Comparison of ENCODE assay signal across 8 mouse cellular contexts in genomic region chr4:70355659-70356350, GRCm38 (mm10). TPM values are rescaled to one million over a fixed set of nuclear protein-coding genes. Genes with fewer than 3 reads are reported as not detected.
DNase-seq lines count a peak whose midpoint lies in the region; ATAC-seq and TF ChIP-seq lines count a peak whose summit lies in the region.
"Had no signal": no experiment of that assay in that cellular context is flagged by ENCODE, and none has a peak within 500 bp of the region (broad histone marks: within the 10 kb centered on the region; RNA-seq: fewer than 3 reads in every experiment).

No protein-coding gene starts in this region.

- WGBS in forebrain, embryonic 12.5 days: 77% methylated on average over 9 of the region's 9 CpGs
- WGBS in hindbrain, embryonic 15.5 days: 64% methylated on average over 9 of the region's 9 CpGs

- H3K27ac ChIP-seq in MEL (ENCODE audit: control insufficient read depth, low read depth, low read length): no peak overlapping the region
- H3K27ac ChIP-seq in forebrain, embryonic 12.5 days: no peak overlapping the region
- H3K27ac ChIP-seq in hindbrain, embryonic 15.5 days (replicated peaks): peak overlapping the region; percentile 13; the same call in 1 of the 2 replicates
- H3K27ac ChIP-seq: macrophage had no signal

- no peak overlapping the region for H3K4me3 ChIP-seq in MEL (ENCODE audit: control insufficient read depth in 1 of 2, insufficient read depth in 1 of 2, low read depth in 2 of 2, low read length in 2 of 2)
- H3K4me3 ChIP-seq in forebrain, embryonic 12.5 days (replicated peaks): no peak overlapping the region
- no peak overlapping the region for H3K4me3 ChIP-seq in hindbrain, embryonic 15.5 days

- no peaks in the 10 kb centered on the region for H3K27me3 ChIP-seq in MEL (ENCODE audit: control insufficient read depth in 1 of 2, insufficient read depth in 2 of 2, low read length in 2 of 2)
- no peaks in the 10 kb centered on the region for H3K27me3 ChIP-seq in forebrain, embryonic 12.5 days
- H3K27me3 ChIP-seq in hindbrain, embryonic 15.5 days: no peaks in the 10 kb centered on the region

- no peaks in the 10 kb centered on the region for H3K9me3 ChIP-seq in MEL (replicated peaks; ENCODE audit: insufficient read depth, low read length)
- no peaks in the 10 kb centered on the region for H3K9me3 ChIP-seq in forebrain, embryonic 12.5 days
- no peaks in the 10 kb centered on the region for H3K9me3 ChIP-seq in hindbrain, embryonic 15.5 days

- H3K36me3 ChIP-seq in MEL (ENCODE audit: control insufficient read depth in 1 of 2, insufficient read depth in 2 of 2, low read length in 2 of 2): peaks cover 0 to 5% of the 10 kb centered on the region in 2 experiments; a peak in 1 of 4 replicates
- peaks cover 75% of the 10 kb centered on the region for H3K36me3 ChIP-seq in forebrain, embryonic 12.5 days (replicated peaks)
- H3K36me3 ChIP-seq in hindbrain, embryonic 15.5 days: peaks cover 10% of the 10 kb centered on the region

- no peaks in the 10 kb centered on the region for H3K79me2 ChIP-seq in MEL (ENCODE audit: control insufficient read depth, insufficient read depth, low read length, poor library complexity)

- ATAC-seq in forebrain, embryonic 12.5 days (ENCODE audit: low FRiP score): peak; percentile 73
- ATAC-seq in hindbrain, embryonic 15.5 days (ENCODE audit: low FRiP score, low read depth): peak; percentile 86

- peak; percentile 62 for TF ChIP-seq RAD21 in MEL (IDR thresholded peaks at IDR 0.05; ENCODE audit: low read depth, low read length)

- H3K9ac ChIP-seq in MEL (ENCODE audit: control insufficient read depth, low read depth, low read length, poor library complexity, severe bottlenecking): no peak overlapping the region
- no peak overlapping the region for H3K9ac ChIP-seq in forebrain, embryonic 12.5 days
- no peak overlapping the region for H3K9ac ChIP-seq in hindbrain, embryonic 15.5 days

- peak; percentile 68 for DNase-seq in MEL (ENCODE audit: low read depth, low spot score)
- peak; percentile 89 for DNase-seq in brain, embryonic 14.5 days (ENCODE audit: low read depth)
- peak; percentile 72 to 73 for DNase-seq in layer of hippocampus, postnatal 14 days (ENCODE audit: low spot score in 2 of 2)
- DNase-seq in lung, postnatal 10 days: peak; percentile 66
- peak; percentile 37 for DNase-seq in retina, postnatal 7 days (ENCODE audit: low read depth, low spot score)

- no peaks in the 10 kb centered on the region for H3K4me1 ChIP-seq in MEL (ENCODE audit: control insufficient read depth in 1 of 2, insufficient read depth in 2 of 2, low read length in 2 of 2)
- H3K4me1 ChIP-seq in forebrain, embryonic 12.5 days: no peaks in the 10 kb centered on the region
- peaks cover 3% of the 10 kb centered on the region; the same call in 1 of the 2 replicates for H3K4me1 ChIP-seq in hindbrain, embryonic 15.5 days (replicated peaks)

- TF ChIP-seq POLR2A in MEL (IDR thresholded peaks at IDR 0.05; ENCODE audit: control insufficient read depth in 1 of 2, insufficient read depth in 1 of 2, low read depth in 1 of 2, low read length in 2 of 2, poor library complexity in 1 of 2): no peak
- no peak for TF ChIP-seq POLR2A in brain, embryonic 14.5 days (IDR thresholded peaks at IDR 0.05; ENCODE audit: borderline replicate concordance, extremely low read depth, insufficient read depth, insufficient read length, poor library complexity, severe bottlenecking)

- TF ChIP-seq EP300 in MEL (IDR thresholded peaks at IDR 0.05; ENCODE audit: low read depth in 1 of 2, low read length in 2 of 2): no peak

- TF ChIP-seq CTCF in MEL (IDR thresholded peaks at IDR 0.05 in 2 of 3, conservative IDR thresholded peaks at IDR 0.05 in 1 of 3; ENCODE audit: control insufficient read depth in 1 of 3, insufficient read depth in 1 of 3, low read depth in 2 of 3, low read length in 3 of 3, poor library complexity in 1 of 3, severe bottlenecking in 1 of 3): peak; percentile 53 to 73 (median 68)
- TF ChIP-seq CTCF in brain, embryonic 14.5 days (IDR thresholded peaks at IDR 0.05; ENCODE audit: borderline replicate concordance, extremely low read depth, insufficient read depth, insufficient read length): peak; percentile 81

- H3K4me2 ChIP-seq in forebrain, embryonic 12.5 days: no peak overlapping the region
- no peak overlapping the region for H3K4me2 ChIP-seq in hindbrain, embryonic 15.5 days

TF ChIP-seq in MEL, 35 proteins besides CTCF, POLR2A, EP300 and RAD21:
- TF ChIP-seq MEF2A (IDR thresholded peaks at IDR 0.05; ENCODE audit: extremely low read depth, insufficient replicate concordance, low read depth, low read length, poor library complexity, severe bottlenecking): no peak
- no peak for TF ChIP-seq POLR2AphosphoS5 (IDR thresholded peaks at IDR 0.05; ENCODE audit: borderline replicate concordance, low read depth, low read length)
- no peak for TF ChIP-seq USF2 (IDR thresholded peaks at IDR 0.05; ENCODE audit: borderline replicate concordance in 1 of 2, insufficient read depth in 1 of 2, low read depth in 1 of 2, low read length in 2 of 2)
- no peak for TF ChIP-seq CHD1 (IDR thresholded peaks at IDR 0.05; ENCODE audit: low read depth, low read length)
- TF ChIP-seq SIN3A (IDR thresholded peaks at IDR 0.05; ENCODE audit: low read length): no peak
- TF ChIP-seq ZC3H11A (IDR thresholded peaks at IDR 0.05; ENCODE audit: low read depth, low read length): peak; percentile 41; the same call in 1 of the 2 replicates
- peak; percentile 42 for TF ChIP-seq SMC3 (IDR thresholded peaks at IDR 0.05; ENCODE audit: low read depth, low read length)

RNA-seq across cellular contexts. Expression of gene Cdk5rap2, which starts 54.4 kb away (rescaled TPM):
- total RNA-seq in MEL (2012; rRNA removed): 9.1 and 10.5 TPM in 2 replicates
- 10 to 100 TPM in 1 of 2 experiments, not detected in 1; 15.4 TPM for polyA plus RNA-seq in MEL (2012; ENCODE audit: insufficient read depth in 1 of 2, insufficient read length in 2 of 2, low read depth in 1 of 2, low replicate concordance in 2 of 2, missing spikeins in 1 of 2)
- 16.1 and 16.2 TPM in 2 replicates for polyA plus RNA-seq in brain, embryonic 14.5 days (2012; rRNA removed)
- polyA plus RNA-seq in forebrain, embryonic 12.5 days (2016; fragmentation: Nextera tagmentation; extraction: Ambion mirVana): 28.5 and 29.2 TPM in 2 replicates
- 8.9 and 10.2 TPM in 2 replicates for polyA plus RNA-seq in hindbrain, embryonic 15.5 days (2015; fragmentation: Nextera tagmentation; extraction: Ambion mirVana)
- 10 to 100 TPM; 10.7 to 14.8 TPM for total RNA-seq in layer of hippocampus, postnatal 14 days (2021)

Comparison
In these comparisons a context has a peak if more than half of its experiments do, and no peak if none do; other contexts are left out.
1. DNase-seq: peak in every context shown above with its lines; median percentile 89 in brain, embryonic 14.5 days; 72 in layer of hippocampus, postnatal 14 days; 68 in MEL; 66 in lung, postnatal 10 days; 37 in retina, postnatal 7 days.